Mouse (Mus musculus) kidney, postnatal 36 days (tissue): ENCODE measurements at regions not wholly inside any gene's neighbourhood (a gene's known extent, or its start where the extent isn't known, plus 50 kb on each side); places are given as distances from the start of the nearest gene placed in this dataset.

Experiments
- DNase-seq, 2 experiments: peaks; one replicate each; pipeline ENCODE4 v3.0.0; 2021 to 2022; ENCODE audit warnings: mixed read lengths in 2 of 2

- no peak for DNase-seq
These were observed 113.2 kb upstream of the Gm17509 start for GRCm38 (mm10) chr13:117334125-117334524.

GRCm38 (mm10) chr13:117334539-117334938 lies 113.7 kb upstream of the Gm17509 start:
- no peak for DNase-seq

GRCm38 (mm10) chr13:117381086-117381595 lies 160.3 kb upstream of the Gm17509 start:
- no peak for DNase-seq

GRCm38 (mm10) chr13:117383480-117384137 lies 162.7 kb upstream of the Gm17509 start:
- DNase-seq = no peak

DNA sequence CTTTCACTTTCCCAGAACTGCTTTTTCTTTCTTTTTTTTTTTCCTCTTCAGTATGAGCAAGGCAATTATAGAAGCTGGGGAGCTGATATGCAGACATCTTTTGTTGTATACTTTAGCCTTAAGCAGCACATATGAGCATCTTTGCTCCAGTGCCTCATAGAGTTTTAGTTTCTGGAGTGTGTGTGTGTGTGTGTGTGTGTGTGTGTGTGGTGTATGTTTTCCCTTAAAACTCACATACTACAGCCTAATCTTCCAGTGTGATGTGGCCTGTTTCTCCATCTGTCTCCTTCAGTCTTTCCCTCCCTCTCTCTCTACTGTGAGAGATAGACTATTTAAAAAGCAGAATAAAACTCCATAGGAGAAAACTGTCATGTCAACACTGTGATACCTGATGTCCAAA lies 169.4 kb upstream of the Gm17509 start:
- DNase-seq = no peak

DNA sequence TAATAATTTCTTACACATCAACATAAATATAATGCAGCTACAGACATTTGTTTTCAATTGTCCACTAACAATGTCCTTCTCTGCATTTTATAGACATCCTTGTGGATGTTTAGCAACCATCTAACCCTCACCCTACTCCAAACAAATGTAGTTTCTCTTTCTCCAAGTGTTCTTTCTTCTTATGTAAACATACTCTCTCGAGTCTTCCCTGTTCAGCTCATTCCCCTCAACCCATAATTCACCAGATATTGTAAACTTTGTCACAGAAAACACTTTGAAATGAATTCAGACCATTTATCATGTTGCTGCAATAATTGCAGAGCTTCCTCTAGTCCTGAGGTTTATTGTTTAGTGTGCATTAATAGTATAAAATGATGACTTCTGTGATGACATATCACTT lies 172.6 kb upstream of the Gm17509 start:
- DNase-seq = no peak

- no peak for DNase-seq
These were observed 180.4 kb upstream of the Gm17509 start for GRCm38 (mm10) chr13:117401245-117401644.

DNA sequence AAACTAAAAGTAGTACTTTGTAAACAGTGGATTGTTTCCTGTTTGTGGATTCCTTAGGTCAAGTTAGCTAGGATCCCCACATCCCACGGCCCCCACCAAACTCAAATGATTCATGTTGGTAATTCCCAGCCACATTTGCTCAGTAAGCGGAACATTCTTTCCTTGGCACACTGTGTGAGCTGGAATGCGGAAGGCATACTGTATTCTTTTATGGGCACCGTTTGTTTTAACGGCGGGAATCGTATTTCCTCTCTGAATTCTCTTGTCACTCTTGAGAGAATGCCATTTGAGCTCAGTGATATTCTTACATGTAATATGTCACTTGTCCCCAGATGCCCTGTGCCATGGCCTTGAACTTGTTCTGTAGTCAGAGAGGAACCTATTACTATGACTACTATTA lies 189.1 kb upstream of the Gm17509 start:
- DNase-seq = peak; percentile 2 to 5

DNA sequence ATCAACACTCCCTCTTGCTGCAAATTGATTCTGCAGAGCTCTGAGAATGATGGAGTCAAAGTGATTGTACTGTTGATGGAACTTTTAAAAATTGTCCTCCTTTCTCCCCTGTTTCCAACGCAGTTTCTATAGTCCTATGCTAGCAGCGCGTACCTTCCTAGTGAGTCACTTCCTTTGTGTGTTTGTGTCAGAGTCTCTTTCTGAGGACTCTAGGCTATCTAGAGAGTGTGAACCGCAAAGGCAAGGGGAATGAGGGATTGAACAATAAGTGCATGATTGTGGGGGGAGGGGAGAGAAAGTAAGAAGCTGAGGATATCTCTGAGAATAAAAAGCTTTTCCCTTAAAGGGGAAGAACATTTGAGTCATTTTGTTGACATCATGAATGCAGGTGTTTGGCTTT lies 188.5 kb upstream of the Hcn1 start:
- no peak for DNase-seq

GRCm38 (mm10) chr13:117423558-117423957 lies 178.6 kb upstream of the Hcn1 start:
- DNase-seq = no peak

DNA sequence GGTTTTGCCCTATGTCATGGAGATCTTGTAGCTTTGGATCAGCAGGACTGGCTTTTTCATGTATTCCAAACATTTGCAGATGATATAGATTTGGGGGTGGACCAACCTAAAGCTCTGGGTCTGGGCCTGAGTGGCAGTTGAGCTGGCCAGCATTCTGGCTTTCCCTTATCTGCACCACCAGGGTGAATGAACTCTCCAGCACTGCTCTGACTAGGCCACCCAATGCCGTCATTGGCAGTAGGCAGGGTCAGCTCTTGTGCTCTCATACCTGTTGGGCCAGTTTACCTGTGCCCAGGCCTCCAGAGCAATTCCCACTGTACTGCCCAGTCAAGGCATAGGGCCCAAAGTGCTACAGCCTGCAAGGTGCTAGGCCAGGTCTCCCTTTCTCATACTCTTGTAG lies 177.1 kb upstream of the Hcn1 start:
- no peak for DNase-seq

- no peak for DNase-seq
These were observed 134.7 kb upstream of the Hcn1 start for GRCm38 (mm10) chr13:117467407-117467806.

- DNase-seq = no peak
These were observed 129.4 kb upstream of the Hcn1 start for GRCm38 (mm10) chr13:117472726-117473125.

DNA sequence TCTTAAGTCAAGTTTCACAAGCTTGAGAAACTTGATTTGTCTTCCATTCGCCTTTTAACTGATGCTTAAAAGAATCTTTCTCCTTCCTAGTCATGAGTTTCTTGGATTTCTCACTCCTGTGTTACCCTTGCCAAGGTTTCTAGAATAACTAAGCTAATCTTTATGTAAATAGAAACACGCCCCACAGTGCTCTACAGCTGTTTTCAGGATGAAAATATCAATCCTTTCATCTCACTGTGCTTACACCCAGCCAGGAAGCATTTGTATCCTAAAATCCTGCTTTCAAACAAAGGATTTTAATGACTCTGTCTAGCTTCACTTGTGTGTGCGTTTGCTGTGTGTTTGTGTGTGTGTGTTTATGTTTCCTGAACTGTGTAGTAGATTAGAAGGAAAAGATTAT lies 119.5 kb upstream of the Hcn1 start:
- no peak for DNase-seq

GRCm38 (mm10) chr13:117508746-117509145 lies 93.4 kb upstream of the Hcn1 start:
- DNase-seq = no peak

- DNase-seq = peak in 1 of 2 experiments; percentile 43
These were observed 52.0 kb upstream of the Hcn1 start for GRCm38 (mm10) chr13:117550108-117550507.
